Mouse (Mus musculus) activated CD4-positive, CD25-positive, alpha-beta regulatory T cell, adult 9 weeks (primary cell): Measurements from ENCODE around the gene Iscu. TPM values are rescaled to one million over a fixed set of nuclear protein-coding genes. Genes with fewer than 3 reads are reported as not detected.

Experiments
- polyA plus RNA-seq: library from polyadenylated mRNA; unstranded; fragments of 100-300 nt; shearing (Covaris generic); gene quantifications from one replicate; pipeline ENCODE4 v1.2.1, GENCODE M21; 2017

The Iscu gene
- polyA plus RNA-seq: 22.2 TPM

GRCm38 (mm10) chr5:113772450-113772895 lies at the start of gene Iscu, which contains the start of gene Sart3:
TSS of gene Iscu (plus strand) at chr5:113772748.
TSS of gene Sart3 (minus strand) at chr5:113772510.

GRCm38 (mm10) chr5:113724446-113724845 lies 48.1 kb upstream of the Iscu start, which contains the start of gene 1700069L16Rik:
TSS of gene 1700069L16Rik (minus strand) at chr5:113724772.

GRCm38 (mm10) chr5:113735345-113736112 lies 37.0 kb upstream of the Iscu start, which contains the start of gene Ficd:
TSS of gene Ficd (plus strand) at chr5:113735803.

GRCm38 (mm10) chr5:113800280-113800679 lies 27.7 kb downstream of the Iscu start, which contains the start of gene Tmem119:
TSS of gene Tmem119 (minus strand) at chr5:113800516.

Other genes starting within 250 kb of the Iscu start
- not detected for gene Cmklr1, start 122.3 kb upstream of the Iscu start, polyA plus RNA-seq
- gene 1700069L16Rik, start 48.0 kb upstream of the Iscu start, polyA plus RNA-seq: not detected
- 9.2 TPM for gene Ficd, start 36.9 kb upstream of the Iscu start, polyA plus RNA-seq
- 44.5 TPM for gene Sart3, start 238 bp upstream of the Iscu start, polyA plus RNA-seq
- not detected for gene Tmem119, start 27.8 kb downstream of the Iscu start, polyA plus RNA-seq
- 1,088 TPM for gene Selplg, start 59.9 kb downstream of the Iscu start, polyA plus RNA-seq
- 91.7 TPM for gene Coro1c, start 136.0 kb downstream of the Iscu start, polyA plus RNA-seq
- gene Ssh1, start 221.1 kb downstream of the Iscu start, polyA plus RNA-seq: 36.1 TPM
- gene Dao, start 231.0 kb downstream of the Iscu start, polyA plus RNA-seq: 0.90 TPM